Mouse (Mus musculus): ENCODE measurements at regions not wholly inside any gene's neighbourhood (a gene's known extent, or its start where the extent isn't known, plus 50 kb on each side); places are given as distances from the start of the nearest gene placed in this dataset.

DNA sequence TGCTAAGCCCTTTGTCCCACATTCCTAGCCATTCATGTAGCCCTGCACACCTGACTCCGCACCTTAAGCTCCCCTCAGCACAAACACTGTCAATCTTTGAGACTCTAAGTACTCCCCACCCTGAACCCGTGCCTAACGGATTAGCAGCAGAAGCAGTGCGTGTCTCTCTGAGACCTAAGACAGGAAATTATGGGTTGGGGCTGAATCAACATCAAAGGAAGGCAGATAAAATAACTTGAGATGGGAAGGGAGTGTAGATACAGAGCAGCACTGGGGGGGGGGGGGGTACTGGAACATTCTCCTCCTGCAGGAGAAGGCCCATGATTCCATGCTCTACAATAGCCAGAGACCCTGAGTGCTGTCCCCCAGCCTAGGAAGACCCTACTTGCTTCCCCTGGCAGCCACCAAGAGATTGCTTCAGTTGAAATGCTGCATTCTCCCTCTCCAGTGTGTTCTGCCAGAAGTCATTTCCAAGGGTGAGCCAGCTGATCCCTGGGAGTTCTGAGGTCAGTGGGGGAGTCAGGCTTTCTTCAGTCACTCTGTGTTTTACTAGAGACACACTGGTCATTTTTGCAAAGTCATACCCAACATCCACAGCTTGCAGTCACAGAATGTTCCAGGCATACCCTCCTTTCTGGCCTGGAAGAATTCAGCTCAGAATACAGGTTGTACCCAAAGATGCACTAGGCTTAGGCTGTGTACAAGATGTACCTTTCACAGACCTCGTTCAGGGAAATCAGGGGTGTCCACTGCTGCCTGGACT, 71.4 kb downstream of the Rhob start:
- Histone ChIP-seq H3K36me3 (ENCODE audit: insufficient read depth, low read length) (no peaks in the 10 kb centered on the region), H3K27me3 (ENCODE audit: insufficient read depth, low read length) (no peaks in the 10 kb centered on the region), H3K9me3 (ENCODE audit: low read length) (no peaks in the 10 kb centered on the region), H3K4me3 (ENCODE audit: low read length) (no peak overlapping the region), H3K4me1 (ENCODE audit: insufficient read depth, low read length) (no peaks in the 10 kb centered on the region; the same call in 1 of the 2 replicates), H3K9ac (replicated peaks; ENCODE audit: low read length) (no peak overlapping the region), H3K27ac (no peak overlapping the region), H3K4me2 (ENCODE audit: low read depth, low read length) (no peak overlapping the region)
- ATAC-seq, result no peak
- TF ChIP-seq CTCF (IDR thresholded peaks at IDR 0.05; ENCODE audit: low read depth), result no peak
- WGBS, result 88% methylated on average over 5 of the region's 5 CpGs
- DNase-seq (ENCODE audit: low spot score), result no peak

DNA sequence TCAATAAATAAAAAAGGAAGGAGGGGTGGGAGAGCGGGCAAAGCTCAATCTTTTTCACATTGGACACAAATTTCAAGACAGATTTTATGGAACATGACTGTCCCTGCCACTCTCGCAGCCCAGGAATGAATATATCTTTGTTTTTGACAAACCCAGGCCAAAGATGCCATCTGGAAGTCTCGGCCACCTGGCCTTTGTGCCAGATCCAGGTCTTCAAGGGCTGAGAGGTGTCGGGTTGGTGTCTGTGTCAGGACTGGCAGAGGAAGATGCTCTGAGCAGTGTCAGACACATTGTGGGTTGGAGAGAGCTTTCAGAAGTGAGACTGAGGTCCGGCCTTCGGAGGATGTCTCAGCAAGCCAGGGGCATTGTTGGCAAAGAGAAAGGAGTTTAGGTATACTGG, 75.3 kb downstream of the Rhob start:
- no peak overlapping the region for H3K4me2 ChIP-seq (ENCODE audit: low read depth, low read length)
- H3K4me1 ChIP-seq (ENCODE audit: insufficient read depth, low read length), result no peaks in the 10 kb centered on the region
- no peak for ATAC-seq
- no peak overlapping the region for H3K4me3 ChIP-seq (ENCODE audit: low read length)
- H3K9ac ChIP-seq (replicated peaks; ENCODE audit: low read length), result no peak overlapping the region
- no peak for TF ChIP-seq CTCF (IDR thresholded peaks at IDR 0.05; ENCODE audit: low read depth)
- no peak for DNase-seq (ENCODE audit: low spot score)
- WGBS, result 89% methylated on average over 6 of the region's 6 CpGs
- no peak overlapping the region for H3K27ac ChIP-seq
- H3K27me3 ChIP-seq (ENCODE audit: insufficient read depth, low read length), result no peaks in the 10 kb centered on the region
- no peaks in the 10 kb centered on the region for H3K36me3 ChIP-seq (ENCODE audit: insufficient read depth, low read length)
- no peaks in the 10 kb centered on the region for H3K9me3 ChIP-seq (ENCODE audit: low read length)

- H3K4me2 ChIP-seq (ENCODE audit: low read depth, low read length), result no peak overlapping the region
- no peaks in the 10 kb centered on the region for H3K27me3 ChIP-seq (ENCODE audit: insufficient read depth, low read length)
- H3K27ac ChIP-seq, result no peak overlapping the region
- no peaks in the 10 kb centered on the region for H3K9me3 ChIP-seq (ENCODE audit: low read length)
- ATAC-seq (no peak), DNase-seq (ENCODE audit: low spot score) (no peak)
- WGBS, result 56% methylated on average over 5 of the region's 5 CpGs
- no peak for TF ChIP-seq CTCF (IDR thresholded peaks at IDR 0.05; ENCODE audit: low read depth)
- H3K4me3 ChIP-seq (ENCODE audit: low read length), result no peak overlapping the region
- H3K36me3 ChIP-seq (ENCODE audit: insufficient read depth, low read length), result no peaks in the 10 kb centered on the region
- no peaks in the 10 kb centered on the region for H3K4me1 ChIP-seq (ENCODE audit: insufficient read depth, low read length)
- no peak overlapping the region for H3K9ac ChIP-seq (replicated peaks; ENCODE audit: low read length)
Observed at GRCm38 (mm10) chr12:8422676-8423075, 77.1 kb downstream of the Rhob start.

DNA sequence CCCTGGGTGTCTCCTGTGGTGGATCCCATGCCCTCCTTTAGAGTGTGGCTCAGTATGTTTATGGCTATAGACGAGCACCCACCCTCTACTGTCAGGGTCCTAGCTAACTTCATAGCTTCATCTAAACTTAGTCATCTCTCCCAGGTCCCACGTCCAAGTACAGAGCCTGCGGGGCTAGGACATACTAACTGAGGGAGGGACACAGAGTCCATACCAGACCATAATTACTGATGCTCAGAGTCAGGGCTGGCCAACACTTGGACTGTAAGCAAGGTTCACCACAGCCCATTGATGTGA, 78.6 kb downstream of the Rhob start:
- WGBS, result 87% methylated on average over 3 of the region's 3 CpGs
- Histone ChIP-seq H3K4me1 (ENCODE audit: insufficient read depth, low read length) (no peaks in the 10 kb centered on the region), H3K4me3 (ENCODE audit: low read length) (no peak overlapping the region), H3K9ac (replicated peaks; ENCODE audit: low read length) (no peak overlapping the region), H3K27me3 (ENCODE audit: insufficient read depth, low read length) (no peaks in the 10 kb centered on the region), H3K36me3 (ENCODE audit: insufficient read depth, low read length) (no peaks in the 10 kb centered on the region), H3K4me2 (ENCODE audit: low read depth, low read length) (no peak overlapping the region), H3K27ac (no peak overlapping the region), H3K9me3 (ENCODE audit: low read length) (no peaks in the 10 kb centered on the region)
- ATAC-seq, result no peak
- TF ChIP-seq CTCF (IDR thresholded peaks at IDR 0.05; ENCODE audit: low read depth), result no peak
- no peak for DNase-seq (ENCODE audit: low spot score)

DNA sequence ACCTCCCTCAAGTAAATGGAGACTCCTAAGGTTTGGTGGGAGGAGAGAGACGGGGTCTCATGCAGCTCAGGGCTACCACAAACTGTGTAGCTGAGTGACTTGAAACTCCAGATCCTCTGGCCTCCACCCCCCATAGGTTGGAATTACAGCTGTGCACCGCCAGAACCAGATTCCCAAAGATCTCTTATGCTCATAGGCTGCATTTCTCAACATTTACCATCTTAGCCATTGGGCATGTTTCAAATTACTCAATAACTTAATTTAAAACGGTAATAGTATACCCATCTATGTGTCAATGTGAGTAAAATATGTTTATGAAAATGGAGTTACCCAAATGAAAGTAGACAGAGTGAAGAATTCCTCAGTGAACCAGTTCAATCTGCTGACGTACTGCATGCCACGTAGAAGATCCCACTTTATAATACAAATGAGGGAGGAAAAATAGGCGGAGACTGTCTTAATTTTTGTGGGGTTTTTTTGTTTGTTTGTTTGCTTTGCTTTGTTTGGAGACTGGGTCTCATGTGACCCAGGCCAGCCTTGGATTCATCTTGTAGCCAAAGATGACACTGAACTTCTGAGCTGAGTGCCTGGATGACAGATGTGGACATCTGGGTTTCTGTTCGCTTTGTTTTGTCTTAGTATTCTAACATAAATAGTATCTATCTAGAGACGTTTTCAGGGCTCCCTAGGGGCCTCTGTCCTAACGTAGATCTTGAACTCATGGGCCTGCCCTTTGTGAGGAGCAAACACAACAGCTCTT, 79.1 kb downstream of the Rhob start:
- H3K9ac ChIP-seq (replicated peaks; ENCODE audit: low read length), result no peak overlapping the region
- 86% methylated on average over 9 of the region's 9 CpGs for WGBS

GRCm38 (mm10) chr12:8418890-8419289, 80.9 kb downstream of the Rhob start:
- Histone ChIP-seq H3K36me3 (ENCODE audit: insufficient read depth, low read length) (no peaks in the 10 kb centered on the region), H3K4me2 (ENCODE audit: low read depth, low read length) (no peak overlapping the region), H3K4me3 (ENCODE audit: low read length) (no peak overlapping the region), H3K27ac (no peak overlapping the region), H3K9ac (replicated peaks; ENCODE audit: low read length) (no peak overlapping the region), H3K9me3 (ENCODE audit: low read length) (no peaks in the 10 kb centered on the region), H3K27me3 (ENCODE audit: insufficient read depth, low read length) (no peaks in the 10 kb centered on the region), H3K4me1 (ENCODE audit: insufficient read depth, low read length) (no peaks in the 10 kb centered on the region)
- DNase-seq (ENCODE audit: low spot score) (no peak), ATAC-seq (no peak)
- no peak for TF ChIP-seq CTCF (IDR thresholded peaks at IDR 0.05; ENCODE audit: low read depth)
- whole genome bisulfite sequencing, result 84% methylated on average over 5 of the region's 5 CpGs

More for the DNA sequence above, 79.1 kb downstream of the Rhob start:
- H3K27me3 ChIP-seq (ENCODE audit: insufficient read depth, low read length), result no peaks in the 10 kb centered on the region
- no peaks in the 10 kb centered on the region for H3K36me3 ChIP-seq (ENCODE audit: insufficient read depth, low read length)
- TF ChIP-seq CTCF (IDR thresholded peaks at IDR 0.05; ENCODE audit: low read depth), result no peak
- H3K4me3 ChIP-seq (ENCODE audit: low read length), result no peak overlapping the region
- no peaks in the 10 kb centered on the region for H3K4me1 ChIP-seq (ENCODE audit: insufficient read depth, low read length)
- no peak overlapping the region for H3K27ac ChIP-seq
- no peak overlapping the region for H3K4me2 ChIP-seq (ENCODE audit: low read depth, low read length)
- ATAC-seq (no peak), DNase-seq (ENCODE audit: low spot score) (no peak)
- no peaks in the 10 kb centered on the region for H3K9me3 ChIP-seq (ENCODE audit: low read length)

Measured in hindbrain, postnatal 0 days (tissue).